Mouse (Mus musculus): ENCODE results near the gene Aatk. TPM values are rescaled to one million over a fixed set of nuclear protein-coding genes. Genes with fewer than 3 reads are reported as not detected.

The Aatk gene
- total and polyA plus RNA-seq, 2 experiments from 2014 or later: 31.7 to 110 TPM

DNA sequence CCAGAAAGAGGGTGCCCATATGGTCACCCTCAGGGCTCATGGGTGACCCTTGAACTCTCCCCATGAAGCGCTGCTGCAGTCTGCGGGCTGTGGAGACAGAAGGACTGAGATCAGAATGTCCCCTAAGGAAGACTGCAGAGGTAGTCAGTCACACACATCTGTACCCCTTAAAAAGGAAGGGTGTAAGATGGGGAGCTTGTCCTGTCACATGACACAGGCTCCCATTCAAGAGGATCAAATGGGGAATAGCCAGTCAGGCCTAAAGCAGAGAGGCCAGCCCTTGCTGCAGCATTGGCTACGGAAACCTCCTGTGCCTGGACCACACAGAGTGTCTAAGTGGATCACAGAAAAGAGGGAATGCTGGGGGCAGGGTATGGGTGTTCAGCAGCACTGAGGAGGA is 13.5 kb downstream of the Aatk start:
- TF ChIP-seq CTCF (IDR thresholded peaks at IDR 0.05; ENCODE audit: low read depth): no peak
- Histone ChIP-seq H3K4me2 (ENCODE audit: low read depth) (no peak overlapping the region), H3K27me3 (ENCODE audit: insufficient read depth, low read length) (no peaks in the 10 kb centered on the region), H3K9ac (no peak overlapping the region), H3K4me1 (ENCODE audit: insufficient read depth) (no peaks in the 10 kb centered on the region), H3K27ac (ENCODE audit: low read depth, low read length) (no peak overlapping the region), H3K36me3 (ENCODE audit: insufficient read depth) (no peaks in the 10 kb centered on the region), H3K4me3 (ENCODE audit: low read depth, low read length) (no peak overlapping the region), H3K9me3 (ENCODE audit: low read length) (no peaks in the 10 kb centered on the region)
- ATAC-seq (no peak), DNase-seq (no peak)
- 72% methylated on average over 3 of the region's 3 CpGs for WGBS

DNA sequence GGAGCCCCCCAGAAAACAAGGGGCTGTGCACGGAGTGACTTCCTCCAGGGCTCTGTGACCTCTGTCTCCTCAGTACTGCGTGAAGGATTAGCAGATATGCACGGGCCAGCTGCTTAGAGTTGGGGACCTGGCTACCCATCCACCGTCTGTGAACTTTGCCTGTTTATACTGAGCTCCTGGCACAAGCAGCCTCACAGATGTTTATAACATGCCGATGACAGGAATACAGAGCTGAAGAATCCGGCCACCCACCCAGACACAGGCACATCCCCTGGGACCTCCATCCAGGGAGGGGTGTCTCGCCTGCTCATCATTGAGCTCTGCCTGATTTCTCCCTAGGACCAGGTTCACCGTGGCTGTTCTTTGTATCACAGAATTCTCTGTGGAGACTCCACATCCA is 14.9 kb downstream of the Aatk start:
- no peak for TF ChIP-seq CTCF (IDR thresholded peaks at IDR 0.05; ENCODE audit: low read depth)
- Histone ChIP-seq H3K4me1 (ENCODE audit: insufficient read depth) (no peaks in the 10 kb centered on the region), H3K4me3 (ENCODE audit: low read depth, low read length) (no peak overlapping the region), H3K9ac (no peak overlapping the region), H3K27ac (ENCODE audit: low read depth, low read length) (no peak overlapping the region), H3K36me3 (ENCODE audit: insufficient read depth) (no peaks in the 10 kb centered on the region), H3K4me2 (ENCODE audit: low read depth) (no peak overlapping the region), H3K27me3 (ENCODE audit: insufficient read depth, low read length) (no peaks in the 10 kb centered on the region), H3K9me3 (ENCODE audit: low read length) (no peaks in the 10 kb centered on the region)
- no peak for DNase-seq
- WGBS: 61% methylated on average over 8 of the region's 8 CpGs
- no peak for ATAC-seq

DNA sequence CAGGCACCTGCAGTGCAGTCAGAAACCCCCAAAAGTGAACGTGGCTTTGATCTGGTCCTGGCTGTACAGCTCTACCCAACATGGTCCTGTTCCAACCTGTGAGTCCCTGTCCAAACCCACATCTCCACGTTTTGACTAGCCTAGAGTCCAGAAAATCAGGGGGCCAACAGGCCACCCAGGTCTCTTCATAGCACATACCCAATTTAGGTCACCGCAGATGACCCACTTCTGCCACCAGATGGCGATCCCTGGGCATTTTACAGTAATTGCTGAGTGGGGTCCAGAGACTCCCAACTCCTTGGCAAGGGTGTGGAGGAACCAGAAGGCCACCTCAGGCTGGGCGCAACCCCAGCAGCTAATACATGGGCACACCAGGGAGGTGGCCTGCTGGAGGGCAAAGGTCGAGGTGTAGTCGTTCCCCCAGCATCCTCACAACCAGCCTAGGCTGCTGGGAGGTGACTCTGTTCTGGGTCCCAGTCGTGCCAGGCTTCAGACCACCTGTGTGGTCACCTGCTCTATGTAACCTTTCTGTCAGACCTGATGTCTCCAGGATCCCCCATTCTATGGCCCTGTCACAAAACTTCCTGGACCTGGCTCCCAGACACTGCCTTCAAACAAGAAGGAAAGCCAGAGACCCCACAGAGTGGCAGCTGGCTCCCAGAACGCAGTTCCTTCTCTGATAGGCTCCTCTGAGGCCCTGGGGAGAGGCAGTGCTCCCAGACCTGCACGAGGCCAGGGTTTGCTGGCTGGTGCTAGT is 16.6 kb downstream of the Aatk start:
- Histone ChIP-seq H3K4me1 (ENCODE audit: insufficient read depth) (no peaks in the 10 kb centered on the region), H3K27me3 (ENCODE audit: insufficient read depth, low read length) (no peaks in the 10 kb centered on the region), H3K4me3 (ENCODE audit: low read depth, low read length) (no peak overlapping the region), H3K9ac (no peak overlapping the region), H3K36me3 (ENCODE audit: insufficient read depth) (no peaks in the 10 kb centered on the region), H3K9me3 (ENCODE audit: low read length) (no peaks in the 10 kb centered on the region), H3K27ac (ENCODE audit: low read depth, low read length) (no peak overlapping the region), H3K4me2 (ENCODE audit: low read depth) (no peak overlapping the region)
- WGBS: 37% methylated on average over 10 of the region's 10 CpGs
- TF ChIP-seq CTCF (IDR thresholded peaks at IDR 0.05; ENCODE audit: low read depth): peak; percentile 73
- ATAC-seq: peak; percentile 42; the same call in 1 of the 2 replicates
- peak; percentile 65 for DNase-seq

DNA sequence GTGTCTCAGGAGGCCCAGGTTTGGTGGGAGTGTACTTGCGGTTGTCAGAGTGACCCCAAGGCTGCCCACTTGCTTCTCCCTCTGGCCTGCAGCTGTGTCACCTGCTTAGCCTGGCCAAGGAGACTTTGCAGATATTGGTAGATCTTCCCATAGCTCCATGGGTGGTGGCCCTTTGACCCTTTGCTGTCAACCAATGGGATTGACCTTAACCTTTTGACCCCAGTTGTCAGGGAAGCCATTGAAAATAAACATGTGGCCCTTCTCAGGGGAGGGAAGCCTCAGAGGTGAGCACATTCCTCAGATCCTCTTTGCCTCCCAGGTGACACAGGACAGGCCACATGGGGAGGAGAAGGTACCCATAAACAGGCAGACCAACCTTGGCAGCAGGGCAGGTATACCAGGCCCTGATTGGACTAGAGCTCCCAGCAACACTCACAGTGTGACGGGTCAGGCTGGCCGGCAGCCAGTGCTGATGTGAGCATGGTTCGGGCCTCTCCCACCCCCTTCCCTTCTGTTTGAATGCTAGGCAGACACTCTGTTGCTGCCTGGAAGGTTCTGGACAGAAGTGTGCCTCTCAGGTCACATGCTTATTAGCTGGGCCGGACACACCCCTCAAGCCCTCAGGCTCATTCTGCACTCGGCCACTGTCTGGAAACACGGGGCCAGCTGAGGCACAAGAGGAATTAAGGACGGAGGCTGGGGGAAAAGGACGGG is 17.4 kb downstream of the Aatk start:
- Histone ChIP-seq H3K36me3 (ENCODE audit: insufficient read depth) (no peaks in the 10 kb centered on the region), H3K27me3 (ENCODE audit: insufficient read depth, low read length) (no peaks in the 10 kb centered on the region), H3K27ac (ENCODE audit: low read depth, low read length) (no peak overlapping the region), H3K4me1 (ENCODE audit: insufficient read depth) (no peaks in the 10 kb centered on the region), H3K9ac (no peak overlapping the region), H3K9me3 (ENCODE audit: low read length) (no peaks in the 10 kb centered on the region), H3K4me3 (ENCODE audit: low read depth, low read length) (no peak overlapping the region), H3K4me2 (ENCODE audit: low read depth) (no peak overlapping the region)
- no peak for TF ChIP-seq CTCF (IDR thresholded peaks at IDR 0.05; ENCODE audit: low read depth)
- DNase-seq (no peak), ATAC-seq (no peak; the same call in 1 of the 2 replicates)
- 47% methylated on average over 9 of the region's 9 CpGs for WGBS

DNA sequence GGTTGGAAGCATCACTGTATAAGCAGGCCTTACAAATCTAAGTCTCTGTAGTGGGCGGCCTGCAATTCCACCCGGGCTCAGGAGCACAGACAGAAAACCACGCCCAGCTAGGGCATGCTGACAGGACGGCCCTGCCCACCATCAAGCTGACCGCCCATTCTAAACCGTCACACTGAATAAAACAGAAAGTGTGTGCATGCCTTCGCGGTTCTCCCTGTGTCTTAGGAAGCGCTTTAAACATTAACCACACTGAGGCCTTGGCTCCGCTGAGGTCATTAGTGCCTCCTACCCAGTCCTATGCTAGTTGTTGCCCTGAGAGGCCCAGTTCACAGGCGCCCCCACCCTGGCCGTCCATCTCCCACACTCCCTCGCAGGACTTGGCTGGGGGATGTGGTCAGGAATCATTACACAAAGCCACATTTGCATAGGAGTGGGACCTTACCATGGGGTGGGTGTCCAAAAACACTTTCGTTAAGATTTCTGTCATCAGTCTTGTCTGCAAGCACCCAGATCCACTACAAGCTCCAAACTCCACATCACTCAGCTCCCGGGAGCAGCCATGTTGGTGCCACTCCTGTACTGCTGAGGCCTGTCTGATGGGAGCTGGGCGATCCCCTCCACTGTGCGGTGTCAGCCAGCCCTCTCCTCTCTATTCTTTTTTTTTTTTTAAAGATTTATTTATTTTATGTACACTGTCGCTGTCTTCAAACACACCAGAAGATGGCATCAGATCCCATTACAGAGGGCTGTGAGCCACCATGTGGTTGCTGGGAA is 18.5 kb downstream of the Aatk start:
- no peaks in the 10 kb centered on the region for H3K9me3 ChIP-seq (ENCODE audit: low read length)
- no peak overlapping the region for H3K4me3 ChIP-seq (ENCODE audit: low read depth, low read length)
- no peak overlapping the region for H3K27ac ChIP-seq (ENCODE audit: low read depth, low read length)
- no peak for ATAC-seq
- no peak for DNase-seq
- no peak overlapping the region for H3K9ac ChIP-seq
- no peak overlapping the region for H3K4me2 ChIP-seq (ENCODE audit: low read depth)
- H3K36me3 ChIP-seq (ENCODE audit: insufficient read depth): no peaks in the 10 kb centered on the region
- WGBS: 75% methylated on average over 18 of the region's 18 CpGs
- TF ChIP-seq CTCF (IDR thresholded peaks at IDR 0.05; ENCODE audit: low read depth): no peak
- H3K27me3 ChIP-seq (ENCODE audit: insufficient read depth, low read length): no peaks in the 10 kb centered on the region
- H3K4me1 ChIP-seq (ENCODE audit: insufficient read depth): no peaks in the 10 kb centered on the region

DNA sequence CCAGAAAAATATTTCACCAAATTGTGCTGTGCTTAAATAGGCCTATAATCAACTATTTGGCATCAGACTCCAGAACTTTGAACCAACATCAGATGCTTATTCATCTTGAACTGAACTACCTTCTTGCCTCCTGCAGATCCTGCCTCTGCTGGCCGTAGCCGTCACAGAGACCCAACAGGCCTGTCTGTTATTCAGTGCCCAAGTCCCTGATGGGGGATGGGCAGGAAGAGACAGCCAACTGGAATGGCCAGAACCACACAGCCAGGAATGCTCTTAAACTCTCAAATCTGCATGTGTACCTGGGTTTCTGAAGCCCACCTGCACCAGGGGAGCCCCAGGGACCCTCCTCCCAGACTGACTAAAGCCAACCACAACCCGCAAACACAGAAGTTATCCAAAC is 20.0 kb downstream of the Aatk start:
- ATAC-seq (no peak), DNase-seq (no peak)
- Histone ChIP-seq H3K27ac (ENCODE audit: low read depth, low read length) (no peak overlapping the region), H3K9ac (no peak overlapping the region), H3K4me2 (ENCODE audit: low read depth) (no peak overlapping the region), H3K4me1 (ENCODE audit: insufficient read depth) (no peaks in the 10 kb centered on the region), H3K27me3 (ENCODE audit: insufficient read depth, low read length) (no peaks in the 10 kb centered on the region), H3K9me3 (ENCODE audit: low read length) (no peaks in the 10 kb centered on the region), H3K36me3 (ENCODE audit: insufficient read depth) (no peaks in the 10 kb centered on the region), H3K4me3 (ENCODE audit: low read depth, low read length) (no peak overlapping the region)
- WGBS: 84% methylated on average over 3 of the region's 3 CpGs
- TF ChIP-seq CTCF (IDR thresholded peaks at IDR 0.05; ENCODE audit: low read depth): no peak; the same call in 1 of the 2 replicates
